ENCODE assay signal across 12 mouse cellular contexts in the genomic region with DNA sequence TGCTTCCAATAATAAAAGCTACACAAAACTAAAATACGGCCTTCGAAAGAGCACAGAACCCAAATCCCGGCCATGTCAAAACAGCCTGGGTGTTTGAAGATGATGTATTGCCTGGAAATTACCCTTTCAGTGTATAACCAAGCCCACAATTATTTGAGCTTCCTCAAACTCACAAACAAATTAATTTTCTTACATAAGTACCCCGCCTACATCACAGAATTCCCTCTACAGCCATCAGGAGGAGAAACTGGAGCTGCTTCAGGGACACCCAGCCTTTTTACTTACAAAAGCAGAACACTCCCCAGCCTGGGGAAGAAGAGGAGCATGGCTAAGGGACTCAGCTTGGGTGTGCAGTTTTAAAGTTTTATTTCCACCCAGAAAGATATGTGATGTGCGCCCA.
"Had no signal": no experiment of that assay in that cellular context is flagged by ENCODE, and none has a peak within 500 bp of the region (broad histone marks: within the 10 kb centered on the region; RNA-seq: fewer than 3 reads in every experiment).

No protein-coding gene starts in this region.

- DNase-seq: kidney, postnatal 25 days; lung, adult 2 months; lung, postnatal 36 days; right cerebral cortex, adult 18-20 months; right cerebral cortex, postnatal 25 days; thymus, postnatal 36 days had no signal

- H3K4me2 ChIP-seq: liver, embryonic 11.5 days; liver, embryonic 15.5 days; midbrain, embryonic 13.5 days had no signal

- H3K4me1 ChIP-seq: liver, embryonic 15.5 days had no signal

- H3K9ac ChIP-seq: liver, embryonic 15.5 days; midbrain, embryonic 13.5 days had no signal

- H3K27ac ChIP-seq: limb, embryonic 10.5 days; liver, embryonic 15.5 days; midbrain, embryonic 13.5 days had no signal

- H3K36me3 ChIP-seq: limb, embryonic 10.5 days; liver, embryonic 15.5 days; midbrain, embryonic 13.5 days had no signal

- H3K9me3 ChIP-seq: limb, embryonic 10.5 days; liver, embryonic 15.5 days; midbrain, embryonic 13.5 days had no signal

- H3K27me3 ChIP-seq: liver, embryonic 15.5 days; midbrain, embryonic 13.5 days had no signal

- H3K4me3 ChIP-seq: limb, embryonic 10.5 days; liver, embryonic 15.5 days; midbrain, embryonic 13.5 days had no signal

- ATAC-seq: intestine, embryonic 16.5 days; lung, postnatal 0 days; midbrain, embryonic 13.5 days had no signal
